Mouse (Mus musculus): ENCODE measurements at regions not wholly inside any gene's neighbourhood (a gene's known extent, or its start where the extent isn't known, plus 50 kb on each side); places are given as distances from the start of the nearest gene placed in this dataset.
A peak's percentile ranks its signal among the peaks of the same experiment; 100 is the strongest.

- no peak for DNase-seq (ENCODE audit: low spot score in 2 of 2)
Observed at GRCm38 (mm10) chr11:51911481-51911880, 54.0 kb upstream of the Jade2 start.

DNA sequence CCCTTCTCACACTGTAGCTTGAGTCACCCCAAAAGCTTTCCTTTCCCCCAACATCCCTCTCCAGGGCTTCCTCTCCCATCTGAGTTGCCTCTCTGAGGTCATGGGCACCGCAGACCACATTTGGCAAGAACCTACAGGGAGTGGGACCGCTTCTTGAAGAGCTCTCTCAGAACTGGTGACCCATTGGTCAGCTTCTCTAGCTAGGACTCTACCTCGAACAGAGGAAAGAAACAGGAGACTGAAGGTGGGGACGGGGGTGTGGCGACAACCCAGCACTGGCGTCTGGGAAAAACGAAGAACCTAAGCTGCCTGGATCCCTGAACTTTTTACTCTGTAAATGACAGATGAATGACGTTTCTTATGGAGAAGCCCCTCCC lies 51.8 kb upstream of the Cdkn2aipnl start:
- DNase-seq (ENCODE audit: low spot score in 2 of 2) = no peak

DNA sequence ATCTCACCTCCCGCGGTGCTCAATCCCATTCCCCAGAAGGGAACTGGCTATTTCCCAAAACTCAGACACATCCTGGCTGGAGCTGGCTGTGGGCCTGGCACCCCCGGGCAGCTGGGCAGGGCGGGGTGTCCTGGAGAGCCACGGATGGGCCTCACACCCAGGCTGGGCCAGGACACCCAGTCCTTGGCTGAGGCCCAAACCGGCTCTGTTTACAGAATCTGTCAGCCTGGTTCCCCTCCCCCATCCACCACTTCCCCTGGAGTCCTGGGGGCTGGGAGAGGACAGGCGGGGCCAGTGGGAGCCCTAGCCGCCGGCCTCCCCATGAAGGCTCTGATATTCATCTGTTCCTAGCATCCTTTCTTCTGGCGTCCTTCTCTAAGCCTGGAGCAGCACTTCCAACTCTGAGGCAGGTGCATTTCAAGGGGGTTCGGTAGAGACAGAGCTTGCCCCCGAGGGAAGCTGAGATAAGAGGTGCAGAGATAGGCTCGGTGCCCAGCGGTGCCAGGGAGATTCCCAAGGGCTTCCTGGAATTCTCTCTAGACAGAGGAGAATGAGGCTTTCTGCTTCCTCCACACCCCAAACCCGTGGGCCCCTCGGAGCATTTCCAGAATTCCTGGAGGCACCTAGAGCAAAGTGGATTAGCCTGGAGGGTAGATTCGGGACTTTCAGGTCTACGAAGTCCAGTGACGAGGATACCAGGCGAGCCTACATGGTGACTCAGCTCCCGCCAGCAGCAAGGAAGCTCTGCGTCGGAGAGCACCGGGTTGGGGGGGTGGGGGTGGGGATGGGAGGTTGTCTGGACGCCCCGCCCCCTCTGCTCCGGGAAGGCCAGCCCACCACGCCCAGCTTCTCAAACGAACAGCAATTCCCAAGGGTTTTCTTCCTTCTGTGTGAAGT lies 51.2 kb upstream of the Cdkn2aipnl start:
- peak; percentile 67 to 81 for DNase-seq (ENCODE audit: low spot score in 2 of 2)

Measured in right cerebral cortex, adult 2 months (tissue).